Mouse (Mus musculus) myocyte (in vitro differentiated cells): Measurements from ENCODE around the gene Dnajc15.

ENCODE experiments used
- CEBPB ChIP-seq: IDR thresholded peaks from 2 replicates; pipeline ENCODE4 v1.6.1; 2011; ENCODE audit warnings: mild to moderate bottlenecking, moderate library complexity; ENCODE audit not compliant: poor library complexity, insufficient read depth, severe bottlenecking
- E2F4 ChIP-seq: IDR thresholded peaks from one replicate; pipeline ENCODE4 v1.6.1; 2011; ENCODE audit warnings: mild to moderate bottlenecking, control low read depth, moderate library complexity; ENCODE audit not compliant: insufficient read depth
- MAX ChIP-seq: IDR thresholded peaks from one replicate; pipeline ENCODE4 v1.6.1; 2011; ENCODE audit warnings: low read depth, mild to moderate bottlenecking, control low read depth
- MYOD1 ChIP-seq, 3 experiments: IDR thresholded peaks; one replicate each; pipeline ENCODE4 v1.6.1; 2011; ENCODE audit warnings: control low read depth in 2 of 3, low read depth in 2 of 3, mild to moderate bottlenecking in 2 of 3, moderate library complexity in 1 of 3; ENCODE audit not compliant: insufficient read length in 2 of 3, control insufficient read depth in 1 of 3
- POLR2A ChIP-seq: IDR thresholded peaks from one replicate; pipeline ENCODE4 v1.6.1; 2011; ENCODE audit warnings: low read depth, mild to moderate bottlenecking, control low read depth, moderate library complexity; ENCODE audit not compliant: insufficient read length
- SRF ChIP-seq: IDR thresholded peaks from one replicate; pipeline ENCODE4 v1.6.1; 2011; ENCODE audit warnings: low read depth; ENCODE audit not compliant: control insufficient read depth, insufficient read length
- TCF12 ChIP-seq: IDR thresholded peaks from one replicate; pipeline ENCODE4 v1.6.1; 2011; ENCODE audit warnings: mild to moderate bottlenecking, control low read depth; ENCODE audit not compliant: poor library complexity, insufficient read depth, severe bottlenecking
- TCF3 ChIP-seq: IDR thresholded peaks from one replicate; pipeline ENCODE4 v1.6.1; 2011; ENCODE audit warnings: low read depth, control low read depth; ENCODE audit not compliant: insufficient read length
- USF1 ChIP-seq: IDR thresholded peaks from one replicate; pipeline ENCODE4 v1.6.1; 2011; ENCODE audit warnings: low read depth, mild to moderate bottlenecking, control low read depth, moderate library complexity

GRCm38 (mm10) chr14:77819841-77820240 lies 55.1 kb downstream of the Dnajc15 start:
- no peak for TF ChIP-seq POLR2A
- TF ChIP-seq USF1: no peak
- no peak for TF ChIP-seq TCF12
- TF ChIP-seq E2F4: no peak
- TF ChIP-seq CEBPB: no peak
- TF ChIP-seq SRF: no peak
- TF ChIP-seq MYOD1 (IDR thresholded peaks at IDR 0.05; ENCODE audit: control insufficient read depth in 1 of 3, insufficient read length in 2 of 3, low read depth in 2 of 3): no peak
- no peak for TF ChIP-seq TCF3
- no peak for TF ChIP-seq MAX
